Mouse (Mus musculus) brain, embryonic 18.5 days (tissue): Measurements from ENCODE around the gene Cdk5.

Experiments used
- DNase-seq: peaks from one replicate; pipeline ENCODE4 v3.0.0-alpha.2; 2012; ENCODE audit warnings: low read depth, low spot score

Gene Cdk5

GRCm38 (mm10) chr5:24428596-24428995 lies 5.3 kb upstream of the Cdk5 start:
- no peak for DNase-seq

- no peak for DNase-seq
These were observed 4.7 kb upstream of the Cdk5 start for GRCm38 (mm10) chr5:24427981-24428402.

GRCm38 (mm10) chr5:24427285-24427633 lies 3.9 kb upstream of the Cdk5 start:
- no peak for DNase-seq

GRCm38 (mm10) chr5:24426556-24427284 lies 3.4 kb upstream of the Cdk5 start:
- DNase-seq, result no peak

GRCm38 (mm10) chr5:24426037-24426432 lies 2.7 kb upstream of the Cdk5 start:
- no peak for DNase-seq

GRCm38 (mm10) chr5:24425421-24426036 lies 2.2 kb upstream of the Cdk5 start:
- no peak for DNase-seq

GRCm38 (mm10) chr5:24424861-24425411 lies 1.6 kb upstream of the Cdk5 start:
- DNase-seq, result peak; percentile 70

- DNase-seq, result no peak
These were observed 863 bp upstream of the Cdk5 start for GRCm38 (mm10) chr5:24424004-24424781.

GRCm38 (mm10) chr5:24420381-24420780 lies 2.9 kb downstream of the Cdk5 start:
- DNase-seq, result no peak

- no peak for DNase-seq
These were observed 5.7 kb downstream of the Cdk5 start for GRCm38 (mm10) chr5:24417587-24417986.

- no peak for DNase-seq
These were observed 7.1 kb downstream of the Cdk5 start for GRCm38 (mm10) chr5:24416222-24416736.

GRCm38 (mm10) chr5:24413938-24414337 lies 9.4 kb downstream of the Cdk5 start:
- no peak for DNase-seq

GRCm38 (mm10) chr5:24413042-24413693 lies 10.2 kb downstream of the Cdk5 start, which contains the start of gene Asic3:
Asic3 (plus strand) TSS chr5:24413392.
- DNase-seq, result no peak

GRCm38 (mm10) chr5:24412063-24412462 lies 11.3 kb downstream of the Cdk5 start:
- no peak for DNase-seq

- DNase-seq, result no peak
These were observed 13.9 kb downstream of the Cdk5 start for GRCm38 (mm10) chr5:24409466-24409865.

GRCm38 (mm10) chr5:24408651-24409050 lies 14.7 kb downstream of the Cdk5 start:
- DNase-seq, result no peak

GRCm38 (mm10) chr5:24405389-24405876 lies 17.9 kb downstream of the Cdk5 start:
- no peak for DNase-seq

GRCm38 (mm10) chr5:24404594-24405360 lies 18.6 kb downstream of the Cdk5 start:
- DNase-seq, result no peak

GRCm38 (mm10) chr5:24401969-24402368 lies 21.4 kb downstream of the Cdk5 start:
- no peak for DNase-seq

- DNase-seq, result no peak
These were observed 22.3 kb downstream of the Cdk5 start for GRCm38 (mm10) chr5:24400911-24401605.
